Mouse (Mus musculus) urinary bladder, postnatal 10 days (tissue): ENCODE data around the gene Xxylt1.

Experiments used
- DNase-seq: peaks from one replicate; pipeline ENCODE4 v3.0.0; 2022; ENCODE audit warnings: low spot score

Gene Xxylt1

DNA sequence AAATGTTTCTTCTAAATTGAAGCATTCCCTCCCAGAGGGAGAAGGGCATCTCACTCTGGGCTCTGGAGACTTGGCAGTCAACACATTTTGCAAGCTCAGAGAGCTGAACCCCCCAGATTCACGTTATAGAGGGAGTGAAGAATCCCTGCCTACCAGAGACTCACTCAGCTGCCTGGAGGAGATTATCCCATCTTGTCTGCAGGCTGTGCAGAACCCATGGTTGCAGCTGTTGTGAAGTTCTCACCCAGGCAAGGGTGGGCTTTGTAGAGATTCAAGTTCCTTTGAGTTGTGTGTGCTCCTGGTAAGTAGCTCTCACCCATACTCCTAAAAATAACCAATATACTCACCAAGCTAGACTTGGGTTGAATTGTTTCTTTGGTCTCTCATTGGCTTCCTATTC is 132.6 kb downstream of the Xxylt1 start:
- no peak for DNase-seq

GRCm38 (mm10) chr16:30948216-30948615 is 133.0 kb downstream of the Xxylt1 start:
- no peak for DNase-seq

- DNase-seq = no peak
These were observed 136.3 kb downstream of the Xxylt1 start for GRCm38 (mm10) chr16:30944886-30945285.

GRCm38 (mm10) chr16:30943919-30944318 is 137.3 kb downstream of the Xxylt1 start:
- DNase-seq = no peak

- no peak for DNase-seq
These were observed 140.5 kb downstream of the Xxylt1 start for GRCm38 (mm10) chr16:30940699-30941098.

DNA sequence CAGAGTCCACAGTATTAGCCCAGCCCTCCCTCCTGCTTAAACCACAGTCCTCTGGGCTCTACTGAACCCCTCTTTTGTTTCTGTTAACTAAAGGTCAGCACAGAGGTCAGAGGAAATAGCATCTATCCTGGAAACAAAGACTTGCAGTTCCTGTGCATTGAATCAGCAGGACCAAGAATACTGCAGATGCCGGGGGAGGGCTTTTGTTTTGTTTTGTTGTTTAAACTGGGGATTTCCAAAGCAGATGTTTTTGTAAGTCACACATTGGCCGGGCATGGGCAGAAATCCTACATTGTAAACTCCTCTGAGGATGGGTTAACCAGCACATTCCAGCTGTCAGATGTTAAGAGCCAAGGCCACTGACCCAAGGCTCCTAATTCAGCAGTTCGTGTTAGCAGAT is 141.3 kb downstream of the Xxylt1 start:
- no peak for DNase-seq

- DNase-seq = no peak
These were observed 142.0 kb downstream of the Xxylt1 start for GRCm38 (mm10) chr16:30939210-30939609.

- no peak for DNase-seq
These were observed 142.6 kb downstream of the Xxylt1 start for GRCm38 (mm10) chr16:30938664-30939063.

DNA sequence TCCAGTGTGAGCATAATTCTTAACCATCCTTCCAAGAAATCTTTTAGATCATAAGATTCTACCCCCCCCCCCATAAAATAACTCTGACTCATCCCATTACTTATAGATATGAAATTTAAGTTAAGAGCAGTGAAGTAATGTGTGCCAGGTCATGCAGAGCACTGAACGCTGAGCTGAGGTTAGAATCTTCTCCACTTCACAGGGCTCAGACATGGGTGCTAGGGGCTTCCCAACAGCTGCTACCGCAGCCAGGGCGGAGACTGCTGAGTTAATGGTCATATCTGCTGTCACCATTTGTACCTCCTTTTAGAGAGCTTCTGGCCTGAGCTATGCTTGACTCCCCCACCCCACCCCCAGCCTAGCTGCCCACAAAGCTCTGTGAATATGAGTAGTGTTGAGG is 143.6 kb downstream of the Xxylt1 start:
- DNase-seq = no peak

GRCm38 (mm10) chr16:30936471-30936870 is 144.8 kb downstream of the Xxylt1 start:
- DNase-seq = no peak

DNA sequence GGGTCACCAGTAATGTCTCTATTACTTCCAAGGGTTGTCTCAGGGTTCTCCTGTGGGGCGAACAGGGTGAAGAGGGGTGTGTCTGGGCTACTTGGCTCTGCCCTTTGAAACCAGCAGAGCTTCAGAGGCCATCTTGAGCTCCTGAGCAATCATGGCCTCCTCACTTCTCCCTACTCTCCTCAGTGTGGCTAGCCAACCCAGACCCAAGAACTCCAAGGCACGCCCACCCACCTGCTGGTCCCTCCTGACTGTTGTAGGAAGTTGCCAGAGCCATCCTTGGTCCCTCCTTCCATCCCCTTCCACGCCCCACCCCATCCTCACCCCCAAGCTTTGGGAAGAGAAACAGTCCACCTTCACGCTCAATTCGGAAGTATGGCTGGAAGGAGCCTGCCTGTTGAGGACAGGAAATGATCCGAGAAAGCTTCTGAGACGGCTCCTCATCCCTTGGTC is 145.2 kb downstream of the Xxylt1 start:
- DNase-seq = no peak

DNA sequence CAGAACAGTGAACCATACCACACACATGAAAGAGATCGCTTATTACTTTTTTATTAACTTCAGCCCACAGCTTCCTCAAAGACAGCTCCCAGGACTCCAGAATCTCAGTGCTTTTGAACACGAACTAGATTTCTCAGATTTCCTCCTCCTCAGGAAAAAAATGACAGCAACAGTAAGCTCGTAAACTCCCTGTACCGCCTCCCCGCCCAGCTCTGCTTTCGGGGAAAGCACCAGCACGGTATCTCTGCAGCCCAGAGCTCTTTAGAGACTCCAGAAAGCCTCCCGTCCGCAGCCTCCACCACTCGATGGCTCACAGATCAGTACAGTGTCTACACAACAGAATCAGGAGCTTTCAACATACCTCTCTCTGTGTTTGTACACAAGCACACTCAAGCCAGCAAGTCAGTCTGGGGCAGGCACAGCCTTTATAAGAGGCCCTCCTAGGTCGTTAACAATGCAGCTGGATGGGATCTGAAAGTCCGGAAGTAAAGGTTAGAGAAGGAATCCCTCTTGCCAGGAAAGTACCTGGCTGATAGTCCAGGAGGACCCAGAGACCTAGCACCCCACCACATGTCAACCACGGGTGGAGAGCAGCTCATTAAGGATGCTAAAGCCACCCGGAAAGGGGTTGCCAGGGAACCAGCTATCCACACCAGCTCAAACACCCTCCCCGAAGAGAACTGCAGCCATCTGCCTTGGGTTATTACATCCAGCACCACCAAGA is 146.1 kb downstream of the Xxylt1 start:
- no peak for DNase-seq

DNA sequence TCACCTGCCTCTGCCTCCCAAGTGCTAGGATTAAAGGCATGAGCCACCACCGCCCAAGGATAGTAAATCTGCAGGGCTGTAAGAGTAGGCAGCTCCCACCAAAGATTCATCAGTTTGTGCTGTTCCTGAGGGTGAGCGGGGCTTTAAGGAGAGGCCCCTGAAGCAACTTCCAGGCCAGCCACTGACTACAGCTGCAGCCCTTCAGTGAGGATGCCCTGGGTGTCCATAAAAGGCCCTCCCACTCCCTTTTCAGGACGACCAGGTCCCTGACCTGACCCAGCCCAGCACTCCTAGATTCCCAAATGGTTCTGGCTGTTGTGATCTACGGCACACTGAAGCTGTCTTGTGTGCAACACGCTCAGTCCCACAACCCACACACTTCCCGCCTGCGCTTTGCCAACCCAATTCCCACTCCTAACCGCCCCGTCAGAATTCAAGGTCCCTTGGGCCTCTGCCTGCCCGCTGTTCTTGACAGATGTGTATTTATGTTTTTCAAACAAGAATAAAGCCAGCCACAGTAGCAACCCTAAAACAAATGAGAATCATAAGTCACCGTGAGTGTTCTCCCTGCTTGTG is 146.9 kb downstream of the Xxylt1 start:
- no peak for DNase-seq

- DNase-seq = no peak
These were observed 147.9 kb downstream of the Xxylt1 start for GRCm38 (mm10) chr16:30933366-30933765.

DNA sequence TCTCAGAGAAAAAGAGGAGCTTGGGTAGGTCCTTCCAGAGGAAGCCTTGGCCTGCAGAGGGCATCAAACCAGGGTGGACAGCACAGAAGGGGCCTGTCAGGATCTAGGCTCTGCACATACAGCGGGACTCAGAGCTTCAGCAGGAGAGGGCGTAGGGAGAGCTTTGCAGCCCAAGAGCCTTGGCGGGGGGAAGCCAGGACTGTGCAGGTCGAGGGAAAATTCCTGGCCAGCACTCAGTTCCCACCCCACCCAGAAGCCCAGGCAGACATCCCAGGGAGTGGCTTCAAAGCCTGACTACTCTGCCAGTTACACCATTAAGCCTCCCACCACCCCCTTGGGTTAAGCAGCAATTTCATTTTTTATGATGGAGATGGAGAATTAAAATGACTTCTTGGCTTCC is 148.4 kb downstream of the Xxylt1 start:
- no peak for DNase-seq

- DNase-seq = no peak
These were observed 149.0 kb downstream of the Xxylt1 start for GRCm38 (mm10) chr16:30932196-30932595.

GRCm38 (mm10) chr16:30929165-30929564 is 152.1 kb downstream of the Xxylt1 start:
- no peak for DNase-seq

- no peak for DNase-seq
These were observed 153.0 kb downstream of the Xxylt1 start for GRCm38 (mm10) chr16:30928076-30928750.

DNA sequence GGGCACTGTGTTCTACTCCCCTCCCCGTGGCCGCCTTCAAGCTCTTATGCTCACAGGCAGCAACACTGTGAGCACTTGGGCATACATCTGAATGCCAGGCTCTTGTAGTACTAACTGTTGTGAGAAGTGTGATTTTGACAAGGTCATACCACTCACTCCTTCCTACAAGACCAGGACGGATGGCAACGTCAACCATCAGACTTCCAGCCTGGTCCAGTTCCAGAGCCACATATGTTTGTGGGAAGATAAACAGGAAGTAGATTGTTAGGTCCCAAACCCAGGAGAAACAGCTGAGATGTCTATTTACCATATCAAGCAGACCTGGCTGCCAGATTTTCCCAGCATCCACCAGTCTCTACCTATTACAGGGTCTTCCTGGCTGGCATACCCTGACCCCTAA is 155.7 kb downstream of the Xxylt1 start:
- DNase-seq = no peak

GRCm38 (mm10) chr16:30923899-30924298 is 157.3 kb downstream of the Xxylt1 start:
- no peak for DNase-seq

DNA sequence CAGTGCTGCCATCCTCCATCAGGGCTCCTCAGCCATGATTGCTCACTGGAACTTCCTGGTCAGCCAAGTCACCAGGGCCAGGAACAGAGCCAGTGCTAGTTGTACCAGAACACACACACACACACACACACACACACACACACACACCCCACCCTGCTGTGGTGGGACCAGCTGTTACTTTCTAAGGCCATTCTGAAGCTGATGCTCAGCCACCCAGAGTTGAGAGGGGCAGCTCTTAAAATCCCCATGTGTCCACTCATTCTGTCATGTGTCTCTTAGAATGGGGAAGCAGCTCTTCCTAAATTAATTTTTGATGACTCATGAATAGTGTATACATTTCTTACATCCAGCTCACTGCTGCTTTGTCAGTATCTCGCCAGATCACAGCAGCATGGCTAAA is 158.7 kb downstream of the Xxylt1 start:
- DNase-seq = no peak

DNA sequence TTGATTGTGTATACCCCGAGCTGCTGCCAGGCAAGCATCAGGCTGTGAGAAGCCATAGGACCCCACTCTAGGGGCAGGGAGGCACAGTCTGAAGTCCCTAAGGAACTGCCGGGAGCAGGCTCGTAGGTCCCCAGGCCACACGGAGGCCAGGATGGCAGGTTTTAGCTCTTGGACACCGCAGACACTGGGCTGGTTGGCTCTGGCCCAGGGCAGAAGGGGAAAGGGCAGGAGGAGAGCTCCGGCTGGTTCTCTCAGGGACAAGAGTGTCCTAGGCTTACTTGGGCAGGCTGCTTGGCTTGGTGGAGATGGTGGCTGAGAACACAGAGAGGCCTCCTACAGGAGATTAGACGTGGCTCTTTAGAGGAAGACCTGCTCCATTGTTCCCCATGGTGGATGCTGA is 162.4 kb downstream of the Xxylt1 start:
- DNase-seq = no peak

- DNase-seq = no peak
These were observed 164.3 kb downstream of the Xxylt1 start for GRCm38 (mm10) chr16:30916931-30917330.
